Mouse (Mus musculus): ENCODE results near the gene Esyt2. TPM values are rescaled to one million over a fixed set of nuclear protein-coding genes. Genes with fewer than 3 reads are reported as not detected.

Gene Esyt2
- total RNA-seq, 1 experiment from 2014 or later, result 55.1 TPM

GRCm38 (mm10) chr12:116362091-116362490 is 81.1 kb downstream of the Esyt2 start:
- no peak for DNase-seq

GRCm38 (mm10) chr12:116366900-116367299 is 85.9 kb downstream of the Esyt2 start:
- no peak for DNase-seq

GRCm38 (mm10) chr12:116367346-116367745 is 86.3 kb downstream of the Esyt2 start:
- DNase-seq, result no peak

- DNase-seq, result no peak
Measured at GRCm38 (mm10) chr12:116368857-116369256, 87.9 kb downstream of the Esyt2 start.

GRCm38 (mm10) chr12:116383101-116383500 is 102.1 kb downstream of the Esyt2 start:
- DNase-seq, result no peak

- DNase-seq, result no peak
Measured at GRCm38 (mm10) chr12:116383995-116384394, 103.0 kb downstream of the Esyt2 start.

- DNase-seq, result no peak
Measured at GRCm38 (mm10) chr12:116386802-116387201, 105.8 kb downstream of the Esyt2 start.

GRCm38 (mm10) chr12:116389868-116390267 is 108.9 kb downstream of the Esyt2 start:
- DNase-seq, result no peak

GRCm38 (mm10) chr12:116394327-116394726 is 113.3 kb downstream of the Esyt2 start:
- DNase-seq, result no peak

- DNase-seq, result no peak
Measured at GRCm38 (mm10) chr12:116395312-116395711, 114.3 kb downstream of the Esyt2 start.

GRCm38 (mm10) chr12:116396072-116396695 is 115.2 kb downstream of the Esyt2 start:
- DNase-seq, result peak; percentile 20

- DNase-seq, result peak; percentile 9
Measured at GRCm38 (mm10) chr12:116404012-116404679, 123.2 kb downstream of the Esyt2 start.

- DNase-seq, result peak; percentile 99
Measured at GRCm38 (mm10) chr12:116405045-116405835, 124.2 kb downstream of the Esyt2 start, which contains the start of gene Ncapg2. Gene Ncapg2 (plus strand): TSS chr12:116405402.

GRCm38 (mm10) chr12:116405836-116406155 is 124.8 kb downstream of the Esyt2 start:
- peak; percentile 24 for DNase-seq

- DNase-seq, result no peak
Measured at GRCm38 (mm10) chr12:116407883-116408282, 126.9 kb downstream of the Esyt2 start.

- no peak for DNase-seq
Measured at GRCm38 (mm10) chr12:116414941-116415340, 133.9 kb downstream of the Esyt2 start.

- DNase-seq, result no peak
Measured at GRCm38 (mm10) chr12:116416514-116416913, 135.5 kb downstream of the Esyt2 start.

GRCm38 (mm10) chr12:116421656-116422055 is 140.7 kb downstream of the Esyt2 start:
- DNase-seq, result no peak

GRCm38 (mm10) chr12:116425392-116425791 is 144.4 kb downstream of the Esyt2 start:
- DNase-seq, result no peak

GRCm38 (mm10) chr12:116433742-116434141 is 152.7 kb downstream of the Esyt2 start:
- DNase-seq, result no peak

GRCm38 (mm10) chr12:116435232-116435631 is 154.2 kb downstream of the Esyt2 start:
- DNase-seq, result no peak

- no peak for DNase-seq
Measured at GRCm38 (mm10) chr12:116436125-116436524, 155.1 kb downstream of the Esyt2 start.

- no peak for DNase-seq
Measured at GRCm38 (mm10) chr12:116438591-116438990, 157.6 kb downstream of the Esyt2 start.
